Mouse (Mus musculus): ENCODE results near the gene Nup62cl.

Gene Nup62cl

GRCm38 (mm10) chrX:140062135-140062975, at the start of gene Nup62cl, which contains the start of gene Pih1h3b:
Gene Nup62cl, minus strand, starts transcription at chrX:140062712.
Gene Pih1h3b, plus strand, starts transcription at chrX:140062879.
- in situ Hi-C loops (cut with MboI; ENCODE audit: low pct_unique_long_range_greater_than_20kb in 1 of 2, low sequenced_read_pairs in 2 of 2, unreplicated experiment in 1 of 2): no loop called here

GRCm38 (mm10) chrX:140094066-140094465, 31.6 kb upstream of the Nup62cl start:
- in situ Hi-C loops (cut with MboI; ENCODE audit: low pct_unique_long_range_greater_than_20kb in 1 of 2, low sequenced_read_pairs in 2 of 2, unreplicated experiment in 1 of 2): no loop called here

- in situ Hi-C loops (cut with MboI; ENCODE audit: low pct_unique_long_range_greater_than_20kb in 1 of 2, low sequenced_read_pairs in 2 of 2, unreplicated experiment in 1 of 2): no loop called here
These were observed 20.0 kb upstream of the Nup62cl start for GRCm38 (mm10) chrX:140082535-140082934.

DNA sequence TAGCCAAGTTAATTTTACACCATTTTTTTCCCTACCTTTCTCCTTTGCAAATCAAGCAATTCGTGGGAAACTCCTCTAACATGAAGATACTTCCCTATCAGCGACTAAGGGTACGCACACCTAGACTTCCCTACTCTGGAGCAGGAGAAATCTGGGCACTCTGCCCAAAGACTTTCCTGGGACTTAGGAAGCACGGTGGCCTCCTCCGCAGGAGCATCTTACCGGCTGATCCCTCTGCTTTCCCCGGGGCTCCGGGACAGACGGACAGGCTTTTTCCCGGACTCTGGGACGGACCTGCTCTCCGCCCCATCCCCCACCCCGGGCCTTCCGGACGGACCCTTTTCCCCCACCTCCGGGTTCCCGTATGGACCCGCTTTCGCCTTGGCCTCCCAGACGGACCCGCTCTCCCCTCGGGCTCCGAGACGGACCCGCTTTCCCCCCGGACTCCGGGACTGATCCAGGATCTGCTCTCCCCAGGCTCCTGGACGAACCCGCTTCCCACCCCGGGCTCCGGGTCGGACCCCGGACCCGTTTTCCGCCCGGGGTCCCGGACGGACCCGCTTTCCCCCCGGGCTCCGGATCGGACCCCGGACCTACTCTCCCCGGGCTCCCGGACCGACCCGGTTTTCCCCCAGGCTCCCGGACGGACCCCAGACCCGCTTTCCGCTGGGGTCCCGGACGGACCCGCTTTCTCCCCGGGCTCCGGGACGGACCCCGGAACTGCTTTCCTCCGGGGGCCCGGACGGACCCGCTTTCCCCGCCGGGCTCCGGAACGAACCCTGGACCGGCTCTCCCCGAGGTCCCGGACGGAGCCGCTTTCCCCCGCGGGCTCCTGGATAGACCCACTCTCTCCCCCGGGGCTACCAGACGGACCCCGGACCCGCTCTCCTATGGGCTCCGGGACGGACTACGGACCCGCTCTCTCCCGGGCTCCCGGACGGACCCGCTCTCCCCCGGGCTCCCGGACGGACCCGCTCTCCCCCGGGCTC, 1.3 kb downstream of the Nup62cl start:
- in situ Hi-C loops (cut with MboI; ENCODE audit: low pct_unique_long_range_greater_than_20kb in 1 of 2, low sequenced_read_pairs in 2 of 2, unreplicated experiment in 1 of 2): no loop called here

DNA sequence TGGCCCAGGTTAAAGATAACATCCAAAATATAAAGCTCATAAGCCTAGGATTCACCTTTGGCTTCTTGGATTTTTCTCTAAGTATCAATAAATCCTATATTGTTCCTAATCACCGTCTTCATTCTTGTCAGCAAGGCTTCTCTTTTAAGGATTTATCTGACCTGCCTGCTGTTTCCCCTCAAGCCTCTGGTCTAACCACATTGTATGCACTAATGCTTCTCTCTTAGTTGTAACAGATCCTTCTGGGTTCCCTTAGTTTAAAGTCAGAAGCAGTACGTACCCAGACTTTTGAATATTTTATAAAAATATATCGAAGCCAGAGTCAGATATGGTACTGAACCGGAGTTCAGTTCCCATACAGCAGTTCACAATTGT, 63.8 kb downstream of the Nup62cl start:
- in situ Hi-C loops (cut with MboI; ENCODE audit: low pct_unique_long_range_greater_than_20kb in 1 of 2, low sequenced_read_pairs in 2 of 2, unreplicated experiment in 1 of 2): no loop called here

DNA sequence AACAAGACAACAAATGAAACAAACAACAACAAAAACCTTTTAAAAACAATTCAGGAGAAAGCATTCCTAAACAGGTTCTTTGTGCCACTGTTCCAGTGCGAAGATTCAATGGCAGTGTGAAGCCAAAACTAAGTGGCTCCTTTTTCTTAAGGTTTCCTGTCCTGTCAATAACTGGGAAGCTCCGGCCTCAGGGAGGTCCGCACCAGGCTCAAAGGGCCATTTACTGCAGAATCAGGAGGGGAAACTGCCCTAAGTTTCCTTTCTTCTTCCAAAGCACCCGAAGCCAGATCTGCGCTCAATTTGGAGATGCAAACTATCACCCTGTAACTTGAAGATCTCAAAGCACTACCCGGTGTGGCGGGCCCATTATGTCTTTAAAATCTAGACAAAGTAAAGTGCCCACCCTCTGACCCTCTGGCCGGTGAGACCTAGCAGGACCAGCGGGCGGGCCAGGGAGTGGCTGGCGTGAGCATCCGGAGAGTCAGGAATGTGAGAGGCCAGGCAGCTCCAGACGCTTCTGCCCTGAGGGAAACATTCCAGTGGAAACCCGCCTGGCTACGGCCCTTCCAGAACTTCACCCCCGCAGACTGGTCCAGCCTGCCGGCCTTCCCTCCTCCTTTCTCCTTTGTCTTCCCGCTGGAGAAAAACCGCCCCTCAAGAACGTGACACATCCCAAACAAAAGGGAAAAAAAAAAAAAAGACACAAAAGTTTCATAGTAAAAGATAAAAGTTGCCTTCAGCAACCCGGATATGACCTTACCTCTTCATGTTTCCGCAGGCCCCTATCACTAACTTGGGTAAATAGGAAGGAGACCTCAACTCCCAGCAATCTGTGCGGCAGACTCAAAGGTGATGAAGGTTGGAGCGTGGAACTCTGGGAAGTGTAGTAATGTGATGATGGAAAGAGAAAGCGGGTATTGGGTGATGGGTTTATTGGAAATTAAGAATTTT, 64.5 kb downstream of the Nup62cl start, which contains the start of gene Rbm41:
Gene Rbm41 (minus strand): TSS at position 856 of the 951 bp plus-strand sequence.
- in situ Hi-C loops (cut with MboI; ENCODE audit: low pct_unique_long_range_greater_than_20kb in 1 of 2, low sequenced_read_pairs in 2 of 2, unreplicated experiment in 1 of 2): no loop called here

DNA sequence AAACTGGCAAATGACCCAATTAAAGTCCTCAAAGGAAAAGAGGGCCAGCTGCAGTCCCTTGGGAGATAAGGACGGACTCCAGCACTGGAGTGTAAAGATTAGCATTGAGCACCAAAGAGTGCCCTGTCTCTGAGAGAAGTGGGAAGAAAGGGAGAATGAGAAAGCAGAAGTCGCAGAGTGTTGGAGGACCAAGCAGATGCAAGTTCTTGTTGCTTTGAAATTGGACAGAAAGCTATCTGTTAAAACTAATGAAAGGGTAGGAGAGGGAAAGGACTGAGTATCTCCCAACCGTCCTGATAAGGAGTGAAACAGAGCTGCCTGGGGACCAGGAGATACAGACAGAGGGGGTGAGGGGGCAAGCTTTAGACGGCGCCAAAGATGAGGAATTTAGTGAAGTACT, 80.4 kb downstream of the Nup62cl start:
- in situ Hi-C loops (cut with MboI; ENCODE audit: low pct_unique_long_range_greater_than_20kb in 1 of 2, low sequenced_read_pairs in 2 of 2, unreplicated experiment in 1 of 2): no loop called here

Measured in mouse embryonic stem cell (cell line).